Mouse (Mus musculus): ENCODE measurements around the gene Slc1a3.

- TF ChIP-seq GATA1 (IDR thresholded peaks at IDR 0.05; ENCODE audit: borderline replicate concordance, low read length) (no peak), FLI1 (IDR thresholded peaks at IDR 0.05; ENCODE audit: low read length) (no peak)
These were observed 78.2 kb downstream of the Slc1a3 start for GRCm38 (mm10) chr15:8632361-8632760.
